7 mouse cellular contexts compared by ENCODE assay signal in the genomic region with DNA sequence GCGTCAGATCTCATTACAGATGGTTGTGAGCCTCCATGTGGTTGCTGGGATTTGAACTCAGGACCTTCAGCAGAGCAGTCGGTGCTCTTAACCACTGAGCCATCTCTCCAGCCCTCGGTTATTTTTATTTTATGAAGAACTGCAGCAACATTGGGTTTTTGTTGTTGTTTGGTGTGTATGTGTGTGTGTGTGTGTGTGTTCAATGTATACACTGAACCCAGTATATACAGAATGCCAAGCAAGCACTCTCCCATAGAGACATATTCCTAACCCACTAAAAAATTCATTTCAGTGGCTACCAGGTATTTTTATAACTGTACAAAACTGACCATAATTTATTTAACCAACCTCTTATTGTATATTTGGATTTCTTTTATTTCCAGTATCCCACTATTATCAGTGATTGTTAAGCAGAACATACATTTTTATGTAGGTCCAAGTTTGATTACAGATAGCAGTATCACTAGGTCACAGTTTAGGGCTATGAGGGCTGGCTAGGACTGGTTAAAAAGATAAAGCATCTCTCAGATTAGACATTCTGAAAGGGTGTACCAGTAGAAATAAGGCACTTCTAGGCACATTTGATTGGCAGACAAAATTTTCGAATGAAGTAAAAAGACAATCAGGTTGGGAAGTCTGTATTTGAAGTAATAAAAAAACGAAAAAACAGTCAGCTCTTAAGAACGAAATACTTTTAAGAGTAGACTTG. TPM values are rescaled to one million over a fixed set of nuclear protein-coding genes. Genes with fewer than 3 reads are reported as not detected.
A peak's percentile ranks its signal among the peaks of the same experiment; 100 is the strongest.
DNase-seq lines count a peak whose midpoint lies in the region; ATAC-seq lines count a peak whose summit lies in the region.

No protein-coding gene starts in this region.

- 59% methylated on average over 6 of the region's 6 CpGs for WGBS in neural tube, embryonic 11.5 days
- 59% methylated on average over 6 of the region's 6 CpGs for WGBS in forebrain, embryonic 15.5 days
- 33% methylated on average over 6 of the region's 6 CpGs for WGBS in liver, embryonic 12.5 days (ENCODE audit: insufficient replicate concordance)

- peaks cover 5% of the 10 kb centered on the region; the same call in 1 of the 2 replicates for H3K4me1 ChIP-seq in neural tube, embryonic 11.5 days (ENCODE audit: control insufficient read depth, insufficient read depth, low read length)
- H3K4me1 ChIP-seq in forebrain, embryonic 15.5 days, result peaks cover 21% of the 10 kb centered on the region
- H3K4me1 ChIP-seq in liver, embryonic 12.5 days, result peaks cover 74% of the 10 kb centered on the region

- H3K9ac ChIP-seq in neural tube, embryonic 11.5 days (ENCODE audit: low read length), result no peak overlapping the region
- H3K9ac ChIP-seq in forebrain, embryonic 15.5 days (replicated peaks), result peak overlapping the region; percentile 85
- H3K9ac ChIP-seq in liver, embryonic 12.5 days, result peak overlapping the region; percentile 92

- H3K4me3 ChIP-seq in neural tube, embryonic 11.5 days (ENCODE audit: low read depth, low read length), result peak overlapping the region; percentile 42; the same call in 1 of the 2 replicates
- H3K4me3 ChIP-seq in forebrain, embryonic 15.5 days, result peak overlapping the region; percentile 58
- peak overlapping the region; percentile 73 for H3K4me3 ChIP-seq in liver, embryonic 12.5 days

- ATAC-seq in neural tube, embryonic 11.5 days (ENCODE audit: insufficient read depth, low FRiP score, low TSS enrichment), result no peak
- ATAC-seq in forebrain, embryonic 15.5 days (replicated peaks), result no peak
- ATAC-seq in liver, embryonic 12.5 days, result peak; percentile 44

- no peaks in the 10 kb centered on the region for H3K9me3 ChIP-seq in neural tube, embryonic 11.5 days (ENCODE audit: control insufficient read depth, low read length)
- no peaks in the 10 kb centered on the region for H3K9me3 ChIP-seq in forebrain, embryonic 15.5 days
- H3K9me3 ChIP-seq in liver, embryonic 12.5 days (replicated peaks), result no peaks in the 10 kb centered on the region

- H3K4me2 ChIP-seq in neural tube, embryonic 11.5 days (ENCODE audit: low read depth), result peak overlapping the region; percentile 47
- H3K4me2 ChIP-seq in forebrain, embryonic 15.5 days (replicated peaks), result peak overlapping the region; percentile 67
- peak overlapping the region; percentile 90 for H3K4me2 ChIP-seq in liver, embryonic 12.5 days

- no peaks in the 10 kb centered on the region for H3K27me3 ChIP-seq in neural tube, embryonic 11.5 days (ENCODE audit: control insufficient read depth, insufficient read depth, low read length)
- no peaks in the 10 kb centered on the region for H3K27me3 ChIP-seq in forebrain, embryonic 15.5 days
- no peaks in the 10 kb centered on the region for H3K27me3 ChIP-seq in liver, embryonic 12.5 days (replicated peaks)

- DNase-seq in neural tube, embryonic 11.5 days (ENCODE audit: low spot score), result no peak
- DNase-seq in neural tube, embryonic 10.5 days (ENCODE audit: extremely low spot score, low spot score), result no peak
- no peak for DNase-seq in embryo, embryonic 10 days (ENCODE audit: low spot score)
- no peak for DNase-seq in urinary bladder, postnatal 36 days (ENCODE audit: low spot score in 2 of 2)
- DNase-seq in urinary bladder, postnatal 25 days (ENCODE audit: low spot score), result no peak

- no peaks in the 10 kb centered on the region for H3K36me3 ChIP-seq in neural tube, embryonic 11.5 days (ENCODE audit: control insufficient read depth, insufficient read depth, low read length)
- peaks cover 5% of the 10 kb centered on the region for H3K36me3 ChIP-seq in forebrain, embryonic 15.5 days
- peaks cover 22% of the 10 kb centered on the region for H3K36me3 ChIP-seq in liver, embryonic 12.5 days

- H3K27ac ChIP-seq in neural tube, embryonic 11.5 days (ENCODE audit: low read depth, low read length), result no peak overlapping the region
- peak overlapping the region; percentile 98; the same call in 1 of the 2 replicates for H3K27ac ChIP-seq in forebrain, embryonic 15.5 days (replicated peaks)
- H3K27ac ChIP-seq in liver, embryonic 12.5 days, result peak overlapping the region; percentile 99

RNA-seq across cellular contexts. Expression of gene Dcaf11, which starts 0.9 kb away (rescaled TPM):
- 84.4 and 85.1 TPM in 2 replicates for polyA plus RNA-seq in neural tube, embryonic 11.5 days (2014; fragmentation: Nextera tagmentation; extraction: Ambion mirVana)
- 121 and 132 TPM in 2 replicates for polyA plus RNA-seq in forebrain, embryonic 15.5 days (2015; fragmentation: Nextera tagmentation; extraction: Ambion mirVana)
- 57.1 and 60.3 TPM in 2 replicates for polyA plus RNA-seq in liver, embryonic 12.5 days (2016; fragmentation: Nextera tagmentation; extraction: Ambion mirVana)

RNA-seq across cellular contexts. Expression of gene A730061H03Rik, which starts 1.3 kb away (rescaled TPM):
- 0.80 TPM in 1 of 2 replicates, not detected in the other for polyA plus RNA-seq in neural tube, embryonic 11.5 days (2014; fragmentation: Nextera tagmentation; extraction: Ambion mirVana)
- 0.49 and 0.60 TPM in 2 replicates for polyA plus RNA-seq in forebrain, embryonic 15.5 days (2015; fragmentation: Nextera tagmentation; extraction: Ambion mirVana)
- 1.9 and 2.7 TPM in 2 replicates for polyA plus RNA-seq in liver, embryonic 12.5 days (2016; fragmentation: Nextera tagmentation; extraction: Ambion mirVana)

RNA-seq across cellular contexts. Expression of gene Fitm1, which starts 16.5 kb away (rescaled TPM):
- 4.7 and 6.8 TPM in 2 replicates for polyA plus RNA-seq in neural tube, embryonic 11.5 days (2014; fragmentation: Nextera tagmentation; extraction: Ambion mirVana)
- not detected in 2 replicates for polyA plus RNA-seq in forebrain, embryonic 15.5 days (2015; fragmentation: Nextera tagmentation; extraction: Ambion mirVana)
- 0.63 and 0.75 TPM in 2 replicates for polyA plus RNA-seq in liver, embryonic 12.5 days (2016; fragmentation: Nextera tagmentation; extraction: Ambion mirVana)

RNA-seq across cellular contexts. Expression of gene Pck2, which starts 18.8 kb away (rescaled TPM):
- 14.5 and 14.7 TPM in 2 replicates for polyA plus RNA-seq in neural tube, embryonic 11.5 days (2014; fragmentation: Nextera tagmentation; extraction: Ambion mirVana)
- polyA plus RNA-seq in forebrain, embryonic 15.5 days (2015; fragmentation: Nextera tagmentation; extraction: Ambion mirVana), result 18.2 and 25.1 TPM in 2 replicates
- polyA plus RNA-seq in liver, embryonic 12.5 days (2016; fragmentation: Nextera tagmentation; extraction: Ambion mirVana), result 35.5 and 37.4 TPM in 2 replicates

RNA-seq across cellular contexts. Expression of gene Psme1, which starts 19.0 kb away (rescaled TPM):
- polyA plus RNA-seq in neural tube, embryonic 11.5 days (2014; fragmentation: Nextera tagmentation; extraction: Ambion mirVana), result 112 and 123 TPM in 2 replicates
- 187 and 189 TPM in 2 replicates for polyA plus RNA-seq in forebrain, embryonic 15.5 days (2015; fragmentation: Nextera tagmentation; extraction: Ambion mirVana)
- 108 and 111 TPM in 2 replicates for polyA plus RNA-seq in liver, embryonic 12.5 days (2016; fragmentation: Nextera tagmentation; extraction: Ambion mirVana)
